In genomic region chr5:28464361-28465098, GRCm38 (mm10) we compare ENCODE assay signal across 8 mouse cellular contexts. TPM values are rescaled to one million over a fixed set of nuclear protein-coding genes. Genes with fewer than 3 reads are reported as not detected.
DNase-seq lines count a peak whose midpoint lies in the region; ATAC-seq and TF ChIP-seq lines count a peak whose summit lies in the region.

No protein-coding gene starts in this region.

- peak; percentile 47 for ATAC-seq in frontal cortex, adult (ENCODE audit: low TSS enrichment)
- no peak for ATAC-seq in forebrain, embryonic 11.5 days (replicated peaks; ENCODE audit: low FRiP score)
- 0 out of 2 replicates have a peak, but pooled peaks have one; percentile 25 for ATAC-seq in midbrain, embryonic 11.5 days (ENCODE audit: low FRiP score)

- no peak overlapping the region for H3K9ac ChIP-seq in ES-E14 (ENCODE audit: insufficient read depth, low read depth, low read length, poor library complexity, severe bottlenecking)
- peak overlapping the region; percentile 32 for H3K9ac ChIP-seq in forebrain, embryonic 11.5 days (ENCODE audit: low read length)
- peak overlapping the region; percentile 67 for H3K9ac ChIP-seq in midbrain, embryonic 11.5 days (ENCODE audit: low read length)

- DNase-seq in frontal cortex, postnatal 14 days (ENCODE audit: low spot score in 2 of 2), result no peak
- DNase-seq in ES-E14 (ENCODE audit: low read depth, low spot score), result no peak
- DNase-seq in forebrain, embryonic 11.5 days (ENCODE audit: low spot score), result peak; percentile 63
- DNase-seq in kidney, adult 9 months, result peak; percentile 41
- DNase-seq in midbrain, embryonic 11.5 days (ENCODE audit: low spot score, missing footprints), result peak; percentile 97
- no peak for DNase-seq in cerebellum, adult 9-11 months
- DNase-seq in c-Kit-positive CD71-positive TER-119-positive erythroid progenitor cells, embryonic 14.5 days (ENCODE audit: low spot score), result no peak

- H3K4me2 ChIP-seq in forebrain, embryonic 11.5 days (ENCODE audit: low read depth, low read length, severe bottlenecking), result peak overlapping the region; percentile 77
- H3K4me2 ChIP-seq in midbrain, embryonic 11.5 days, result peak overlapping the region; percentile 81

- peaks cover 96% of the 10 kb centered on the region for H3K27me3 ChIP-seq in forebrain, embryonic 11.5 days (ENCODE audit: control insufficient read depth, insufficient read depth, low read length)
- H3K27me3 ChIP-seq in midbrain, embryonic 11.5 days (ENCODE audit: control insufficient read depth, insufficient read depth, low read length), result peaks cover 97% of the 10 kb centered on the region

- under 1% methylated on average over 75 of the region's 76 CpGs for WGBS in forebrain, embryonic 11.5 days
- under 1% methylated on average over 60 of the region's 76 CpGs for WGBS in midbrain, embryonic 11.5 days

- peaks cover 0 to 16% of the 10 kb centered on the region in 2 experiments; a peak in 1 of 4 replicates for H3K4me1 ChIP-seq in ES-E14 (ENCODE audit: control insufficient read depth in 2 of 2, insufficient read depth in 2 of 2, low read length in 2 of 2, poor library complexity in 1 of 2)
- peaks cover 25% of the 10 kb centered on the region; the same call in 1 of the 2 replicates for H3K4me1 ChIP-seq in forebrain, embryonic 11.5 days (replicated peaks; ENCODE audit: control insufficient read depth, insufficient read depth, low read length)
- H3K4me1 ChIP-seq in midbrain, embryonic 11.5 days (ENCODE audit: control insufficient read depth, insufficient read depth, low read length), result peaks cover 36% of the 10 kb centered on the region

- H3K36me3 ChIP-seq in ES-E14 (ENCODE audit: control insufficient read depth, insufficient read depth, low read length, poor library complexity, severe bottlenecking), result no peaks in the 10 kb centered on the region
- H3K36me3 ChIP-seq in forebrain, embryonic 11.5 days (ENCODE audit: control insufficient read depth, insufficient read depth, low read length), result no peaks in the 10 kb centered on the region
- no peaks in the 10 kb centered on the region for H3K36me3 ChIP-seq in midbrain, embryonic 11.5 days (ENCODE audit: control insufficient read depth, insufficient read depth, low read length)

- H3K27ac ChIP-seq in ES-E14 (ENCODE audit: insufficient read depth, low read depth, low read length, poor library complexity, severe bottlenecking), result no peak overlapping the region
- no peak overlapping the region for H3K27ac ChIP-seq in forebrain, embryonic 11.5 days (ENCODE audit: low read depth, low read length)
- peak overlapping the region; percentile 27; the same call in 1 of the 2 replicates for H3K27ac ChIP-seq in midbrain, embryonic 11.5 days (ENCODE audit: low read depth, low read length)

- peak overlapping the region; percentile 54 to 70 for H3K4me3 ChIP-seq in ES-E14 (ENCODE audit: insufficient read depth in 1 of 2, low read depth in 1 of 2, low read length in 2 of 2, poor library complexity in 1 of 2, severe bottlenecking in 1 of 2)
- H3K4me3 ChIP-seq in forebrain, embryonic 11.5 days (ENCODE audit: low read depth, low read length), result peak overlapping the region; percentile 42
- peak overlapping the region; percentile 51 for H3K4me3 ChIP-seq in midbrain, embryonic 11.5 days (ENCODE audit: low read depth, low read length)

- H3K9me3 ChIP-seq in ES-E14 (ENCODE audit: control insufficient read depth, insufficient read depth, low read depth, low read length), result no peaks in the 10 kb centered on the region
- no peaks in the 10 kb centered on the region for H3K9me3 ChIP-seq in forebrain, embryonic 11.5 days (ENCODE audit: control insufficient read depth, low read length)
- no peaks in the 10 kb centered on the region for H3K9me3 ChIP-seq in midbrain, embryonic 11.5 days (ENCODE audit: control insufficient read depth, low read length)

- in situ Hi-C loops in ES-E14 (cut with MboI; ENCODE audit: low sequenced_read_pairs in 2 of 2, unreplicated experiment in 2 of 2), result loop anchor here (5.0 to 25.0 kb wide), 6 partner anchors 297 to 1013 kb away; partner anchors contain the start of genes En2 (in 2 of the 2) and Mnx1 (in 2 of the 2)

TF ChIP-seq in ES-E14, 5 proteins besides CTCF, POLR2A, EP300 and RAD21:
- TF ChIP-seq ZC3H11A (IDR thresholded peaks at IDR 0.05; ENCODE audit: borderline replicate concordance, low read depth, low read length), result no peak
- TF ChIP-seq ZNF384 (IDR thresholded peaks at IDR 0.05; ENCODE audit: low read depth, low read length), result no peak
- no peak for TF ChIP-seq CHD2 (IDR thresholded peaks at IDR 0.05; ENCODE audit: low read depth, low read length)
- TF ChIP-seq MAFK (IDR thresholded peaks at IDR 0.05; ENCODE audit: insufficient read depth, low read depth, low read length), result no peak
- TF ChIP-seq HCFC1 (IDR thresholded peaks at IDR 0.05; ENCODE audit: borderline replicate concordance, insufficient read depth, low read length), result no peak

RNA-seq across cellular contexts. Expression of gene Shh, which starts 2.5 kb away (rescaled TPM):
- not detected in 2 replicates for total RNA-seq in ES-E14 (2012; rRNA removed)
- 1.9 and 2.3 TPM in 2 replicates for polyA plus RNA-seq in forebrain, embryonic 11.5 days (2014; fragmentation: Nextera tagmentation; extraction: Ambion mirVana)
- polyA plus RNA-seq in midbrain, embryonic 11.5 days (2014; fragmentation: Nextera tagmentation; extraction: Ambion mirVana), result 4.9 and 6.8 TPM in 2 replicates

Comparison
In these comparisons a context has a peak if more than half of its experiments do, and no peak if none do; other contexts are left out.
1. DNase-seq: peak in forebrain, embryonic 11.5 days (single experiment), kidney, adult 9 months (single experiment) and midbrain, embryonic 11.5 days (single experiment); none in frontal cortex, postnatal 14 days (0 of 2), ES-E14 (single experiment), cerebellum, adult 9-11 months (single experiment) and c-Kit-positive CD71-positive TER-119-positive erythroid progenitor cells, embryonic 14.5 days (single experiment).
2. Peak in every context shown above with its lines, with median percentiles within 50 percentile points of each other: H3K4me3 ChIP-seq.